Mouse (Mus musculus): ENCODE results near the gene Wdr93. TPM values are rescaled to one million over a fixed set of nuclear protein-coding genes. Genes with fewer than 3 reads are reported as not detected.
A peak's percentile ranks its signal among the peaks of the same experiment; 100 is the strongest.

Gene Wdr93
- polyA plus RNA-seq, 1 experiment, result 0.10 TPM

- H3K27me3 ChIP-seq (ENCODE audit: control insufficient read depth, insufficient read depth, insufficient read length), result no peaks in the 10 kb centered on the region
- H3ac ChIP-seq (ENCODE audit: control insufficient read depth, insufficient read length), result no peak overlapping the region
- H3K79me2 ChIP-seq (ENCODE audit: control insufficient read depth, insufficient read depth), result no peaks in the 10 kb centered on the region
- H3K4me3 ChIP-seq, result no peak overlapping the region
- no peak for TF ChIP-seq TCF12 (IDR thresholded peaks at IDR 0.05; ENCODE audit: insufficient read depth, poor library complexity, severe bottlenecking)
- no peak for TF ChIP-seq E2F4 (IDR thresholded peaks at IDR 0.05; ENCODE audit: insufficient read depth)
- TF ChIP-seq MYOD1 (IDR thresholded peaks at IDR 0.05; ENCODE audit: control insufficient read depth in 1 of 3, insufficient read length in 2 of 3, low read depth in 2 of 3), result no peak
- no peak for TF ChIP-seq USF1 (IDR thresholded peaks at IDR 0.05; ENCODE audit: low read depth)
- TF ChIP-seq POLR2A (IDR thresholded peaks at IDR 0.05; ENCODE audit: insufficient read length, low read depth), result no peak
- no peak for TF ChIP-seq MYOG (IDR thresholded peaks at IDR 0.05; ENCODE audit: control insufficient read depth in 1 of 3, insufficient read depth in 1 of 3, insufficient read length in 2 of 3, low read depth in 2 of 3)
- no peak for TF ChIP-seq POLR2AphosphoS2 (IDR thresholded peaks at IDR 0.05; ENCODE audit: insufficient read length, low read depth)
- TF ChIP-seq TCF3 (IDR thresholded peaks at IDR 0.05; ENCODE audit: insufficient read length, low read depth), result no peak
- no peak for TF ChIP-seq REST (IDR thresholded peaks at IDR 0.05; ENCODE audit: insufficient read depth, insufficient read length)
- TF ChIP-seq CEBPB (IDR thresholded peaks at IDR 0.05; ENCODE audit: insufficient read depth, poor library complexity, severe bottlenecking), result no peak
- no peak for TF ChIP-seq SRF (IDR thresholded peaks at IDR 0.05; ENCODE audit: control insufficient read depth, insufficient read length, low read depth)
- TF ChIP-seq MAX (IDR thresholded peaks at IDR 0.05; ENCODE audit: low read depth), result no peak
- H3K36me3 ChIP-seq (ENCODE audit: control insufficient read depth, insufficient read depth), result no peaks in the 10 kb centered on the region
- H3K4me2 ChIP-seq (ENCODE audit: low read depth), result no peak overlapping the region
These were observed 59.1 kb downstream of the Wdr93 start for GRCm38 (mm10) chr7:79802037-79802436.

DNA sequence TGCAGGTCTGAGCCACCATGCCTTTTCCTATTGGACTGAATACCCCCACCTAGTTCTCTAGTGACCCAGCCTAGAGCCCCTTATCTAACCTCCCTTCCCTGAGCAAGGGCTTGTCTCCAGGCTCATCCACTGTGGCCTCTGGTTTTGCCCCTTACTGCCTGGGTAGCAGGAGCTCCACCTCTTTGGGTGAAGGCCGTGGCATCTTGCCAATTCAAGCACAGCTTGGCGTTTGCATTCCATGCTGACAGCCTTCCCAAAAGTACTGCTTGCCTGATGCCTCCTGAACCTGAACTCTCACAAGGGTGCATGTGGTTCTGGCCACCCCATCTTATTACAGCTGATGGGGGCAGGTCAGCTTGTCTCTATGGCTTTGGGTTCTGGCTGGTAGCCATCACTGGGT is 60.9 kb downstream of the Wdr93 start:
- TF ChIP-seq E2F4 (IDR thresholded peaks at IDR 0.05; ENCODE audit: insufficient read depth), result no peak
- no peak for TF ChIP-seq POLR2AphosphoS2 (IDR thresholded peaks at IDR 0.05; ENCODE audit: insufficient read length, low read depth)
- TF ChIP-seq TCF3 (IDR thresholded peaks at IDR 0.05; ENCODE audit: insufficient read length, low read depth), result no peak
- TF ChIP-seq MAX (IDR thresholded peaks at IDR 0.05; ENCODE audit: low read depth), result no peak
- no peak for TF ChIP-seq POLR2A (IDR thresholded peaks at IDR 0.05; ENCODE audit: insufficient read length, low read depth)
- TF ChIP-seq SRF (IDR thresholded peaks at IDR 0.05; ENCODE audit: control insufficient read depth, insufficient read length, low read depth), result no peak
- no peak for TF ChIP-seq TCF12 (IDR thresholded peaks at IDR 0.05; ENCODE audit: insufficient read depth, poor library complexity, severe bottlenecking)
- no peak for TF ChIP-seq MYOD1 (IDR thresholded peaks at IDR 0.05; ENCODE audit: control insufficient read depth in 1 of 3, insufficient read length in 2 of 3, low read depth in 2 of 3)
- TF ChIP-seq MYOG (IDR thresholded peaks at IDR 0.05; ENCODE audit: control insufficient read depth in 1 of 3, insufficient read depth in 1 of 3, insufficient read length in 2 of 3, low read depth in 2 of 3), result no peak
- no peak for TF ChIP-seq REST (IDR thresholded peaks at IDR 0.05; ENCODE audit: insufficient read depth, insufficient read length)
- no peak for TF ChIP-seq USF1 (IDR thresholded peaks at IDR 0.05; ENCODE audit: low read depth)
- no peak overlapping the region for H3K4me3 ChIP-seq
- H3K36me3 ChIP-seq (ENCODE audit: control insufficient read depth, insufficient read depth), result no peaks in the 10 kb centered on the region
- peak overlapping the region; percentile 24 for H3K4me2 ChIP-seq (ENCODE audit: low read depth)
- H3ac ChIP-seq (ENCODE audit: control insufficient read depth, insufficient read length), result no peak overlapping the region
- H3K79me2 ChIP-seq (ENCODE audit: control insufficient read depth, insufficient read depth), result no peaks in the 10 kb centered on the region
- H3K27me3 ChIP-seq (ENCODE audit: control insufficient read depth, insufficient read depth, insufficient read length), result no peaks in the 10 kb centered on the region

GRCm38 (mm10) chr7:79808561-79808960 is 65.6 kb downstream of the Wdr93 start:
- TF ChIP-seq POLR2A (IDR thresholded peaks at IDR 0.05; ENCODE audit: insufficient read length, low read depth) (no peak), REST (IDR thresholded peaks at IDR 0.05; ENCODE audit: insufficient read depth, insufficient read length) (no peak), TCF3 (IDR thresholded peaks at IDR 0.05; ENCODE audit: insufficient read length, low read depth) (no peak), CEBPB (IDR thresholded peaks at IDR 0.05; ENCODE audit: insufficient read depth, poor library complexity, severe bottlenecking) (no peak), MYOD1 (IDR thresholded peaks at IDR 0.05; ENCODE audit: control insufficient read depth in 1 of 3, insufficient read length in 2 of 3, low read depth in 2 of 3) (no peak), SRF (IDR thresholded peaks at IDR 0.05; ENCODE audit: control insufficient read depth, insufficient read length, low read depth) (no peak), MAX (IDR thresholded peaks at IDR 0.05; ENCODE audit: low read depth) (no peak), TCF12 (IDR thresholded peaks at IDR 0.05; ENCODE audit: insufficient read depth, poor library complexity, severe bottlenecking) (no peak), E2F4 (IDR thresholded peaks at IDR 0.05; ENCODE audit: insufficient read depth) (no peak), POLR2AphosphoS2 (IDR thresholded peaks at IDR 0.05; ENCODE audit: insufficient read length, low read depth) (no peak), USF1 (IDR thresholded peaks at IDR 0.05; ENCODE audit: low read depth) (no peak), MYOG (IDR thresholded peaks at IDR 0.05; ENCODE audit: control insufficient read depth in 1 of 3, insufficient read depth in 1 of 3, insufficient read length in 2 of 3, low read depth in 2 of 3) (no peak)
- Histone ChIP-seq H3K4me2 (ENCODE audit: low read depth) (no peak overlapping the region), H3K27me3 (ENCODE audit: control insufficient read depth, insufficient read depth, insufficient read length) (peaks cover 7% of the 10 kb centered on the region), H3K36me3 (ENCODE audit: control insufficient read depth, insufficient read depth) (no peaks in the 10 kb centered on the region), H3ac (ENCODE audit: control insufficient read depth, insufficient read length) (no peak overlapping the region), H3K79me2 (ENCODE audit: control insufficient read depth, insufficient read depth) (no peaks in the 10 kb centered on the region), H3K4me3 (no peak overlapping the region)

GRCm38 (mm10) chr7:79810611-79811506 is 67.9 kb downstream of the Wdr93 start, which contains the start of gene Mesp2:
Gene Mesp2, plus strand, starts transcription at chr7:79810727.
- Histone ChIP-seq H3K36me3 (ENCODE audit: control insufficient read depth, insufficient read depth) (no peaks in the 10 kb centered on the region), H3K79me2 (ENCODE audit: control insufficient read depth, insufficient read depth) (no peaks in the 10 kb centered on the region), H3ac (ENCODE audit: control insufficient read depth, insufficient read length) (no peak within 1 kb of the TSS), H3K4me2 (ENCODE audit: low read depth) (no peak within 1 kb of the TSS), H3K4me3 (no peak within 1 kb of the TSS), H3K27me3 (ENCODE audit: control insufficient read depth, insufficient read depth, insufficient read length) (peaks cover 7% of the 10 kb centered on the region)
- TF ChIP-seq REST (IDR thresholded peaks at IDR 0.05; ENCODE audit: insufficient read depth, insufficient read length), result no peak
- TF ChIP-seq E2F4 (IDR thresholded peaks at IDR 0.05; ENCODE audit: insufficient read depth), result no peak
- no peak for TF ChIP-seq CEBPB (IDR thresholded peaks at IDR 0.05; ENCODE audit: insufficient read depth, poor library complexity, severe bottlenecking)
- no peak for TF ChIP-seq USF1 (IDR thresholded peaks at IDR 0.05; ENCODE audit: low read depth)
- no peak for TF ChIP-seq MYOG (IDR thresholded peaks at IDR 0.05; ENCODE audit: control insufficient read depth in 1 of 3, insufficient read depth in 1 of 3, insufficient read length in 2 of 3, low read depth in 2 of 3)
- TF ChIP-seq TCF12 (IDR thresholded peaks at IDR 0.05; ENCODE audit: insufficient read depth, poor library complexity, severe bottlenecking), result no peak
- TF ChIP-seq MYOD1 (IDR thresholded peaks at IDR 0.05; ENCODE audit: control insufficient read depth in 1 of 3, insufficient read length in 2 of 3, low read depth in 2 of 3), result no peak
- TF ChIP-seq SRF (IDR thresholded peaks at IDR 0.05; ENCODE audit: control insufficient read depth, insufficient read length, low read depth), result no peak
- TF ChIP-seq POLR2AphosphoS2 (IDR thresholded peaks at IDR 0.05; ENCODE audit: insufficient read length, low read depth), result no peak
- no peak for TF ChIP-seq TCF3 (IDR thresholded peaks at IDR 0.05; ENCODE audit: insufficient read length, low read depth)
- no peak for TF ChIP-seq MAX (IDR thresholded peaks at IDR 0.05; ENCODE audit: low read depth)
- TF ChIP-seq POLR2A (IDR thresholded peaks at IDR 0.05; ENCODE audit: insufficient read length, low read depth), result no peak

Data from myocyte (in vitro differentiated cells).